Mouse (Mus musculus) megakaryocyte, embryonic 14.5 days (primary cell): ENCODE measurements at regions not wholly inside any gene's neighbourhood (a gene's known extent, or its start where the extent isn't known, plus 50 kb on each side); places are given as distances from the start of the nearest gene placed in this dataset.
"Not testable (repeated sequence)": the region's sequence is repeated elsewhere in the genome, so short reads cannot be mapped to it uniquely, and the experiment has no call there.

ENCODE experiments used
- H3K27me3 ChIP-seq: replicated peaks from 2 replicates; pipeline ENCODE3; 2012; ENCODE audit warnings: inconsistent platforms
- H3K36me3 ChIP-seq: replicated peaks from 2 replicates; pipeline ENCODE3; 2012; ENCODE audit warnings: low read length, inconsistent platforms, mixed read lengths
- H3K4me1 ChIP-seq: 2 replicates; pipeline ENCODE4 v1.6.1; 2012; ENCODE audit warnings: inconsistent platforms
- H3K4me3 ChIP-seq: replicated peaks from 2 replicates; pipeline ENCODE3; 2012; ENCODE audit warnings: moderate library complexity, mild to moderate bottlenecking, inconsistent platforms
- H3K9me3 ChIP-seq: 2 replicates; pipeline ENCODE4 v1.6.1; 2012; ENCODE audit warnings: inconsistent platforms
- FLI1 ChIP-seq: IDR thresholded peaks from 2 replicates; pipeline ENCODE4 v1.6.1; 2012; ENCODE audit warnings: low read length, inconsistent platforms, mixed read lengths
- GATA1 ChIP-seq: IDR thresholded peaks from 3 replicates; pipeline ENCODE4 v1.6.1; 2012; ENCODE audit warnings: mixed read lengths, low read length, inconsistent platforms, borderline replicate concordance

- H3K4me1 ChIP-seq, H3K36me3 ChIP-seq, H3K9me3 ChIP-seq, H3K27me3 ChIP-seq: not testable (repeated sequence)
- H3K4me3 ChIP-seq, result peak overlapping the region; percentile 75
Measured at GRCm38 (mm10) chr17:93067850-93068249, 131.0 kb upstream of the Adcyap1 start.

- no peaks in the 10 kb centered on the region for H3K9me3 ChIP-seq
- no peaks in the 10 kb centered on the region for H3K27me3 ChIP-seq
- no peaks in the 10 kb centered on the region for H3K36me3 ChIP-seq
- 0 out of 2 replicates have a peak, but pooled peaks cover 4% of the 10 kb centered on the region for H3K4me1 ChIP-seq
- TF ChIP-seq FLI1 (no peak), GATA1 (no peak)
- H3K4me3 ChIP-seq, result peak overlapping the region; percentile 81
Measured at GRCm38 (mm10) chr17:93068489-93068888, 130.3 kb upstream of the Adcyap1 start.

- no peaks in the 10 kb centered on the region for H3K4me1 ChIP-seq
- H3K9me3 ChIP-seq, result no peaks in the 10 kb centered on the region
- no peak overlapping the region for H3K4me3 ChIP-seq
- no peaks in the 10 kb centered on the region for H3K36me3 ChIP-seq
- TF ChIP-seq FLI1 (no peak), GATA1 (no peak)
- H3K27me3 ChIP-seq, result no peaks in the 10 kb centered on the region
Measured at GRCm38 (mm10) chr17:93084048-93084447, 114.8 kb upstream of the Adcyap1 start.

GRCm38 (mm10) chr17:93104516-93104915 lies 94.3 kb upstream of the Adcyap1 start:
- Histone ChIP-seq H3K9me3 (no peaks in the 10 kb centered on the region), H3K4me3 (no peak overlapping the region), H3K27me3 (no peaks in the 10 kb centered on the region), H3K4me1 (no peaks in the 10 kb centered on the region), H3K36me3 (no peaks in the 10 kb centered on the region)
- TF ChIP-seq FLI1, result no peak
- TF ChIP-seq GATA1, result no peak

GRCm38 (mm10) chr17:93140003-93140402 lies 58.8 kb upstream of the Adcyap1 start:
- TF ChIP-seq GATA1 (no peak), FLI1 (no peak)
- no peaks in the 10 kb centered on the region for H3K9me3 ChIP-seq
- no peaks in the 10 kb centered on the region for H3K27me3 ChIP-seq
- H3K4me3 ChIP-seq, result no peak overlapping the region
- H3K36me3 ChIP-seq, result no peaks in the 10 kb centered on the region
- H3K4me1 ChIP-seq, result no peaks in the 10 kb centered on the region

GRCm38 (mm10) chr17:93141125-93141524 lies 57.7 kb upstream of the Adcyap1 start:
- H3K36me3 ChIP-seq, result no peaks in the 10 kb centered on the region
- no peaks in the 10 kb centered on the region for H3K4me1 ChIP-seq
- H3K4me3 ChIP-seq, result no peak overlapping the region
- H3K9me3 ChIP-seq, result no peaks in the 10 kb centered on the region
- no peak for TF ChIP-seq GATA1
- TF ChIP-seq FLI1, result no peak
- H3K27me3 ChIP-seq, result no peaks in the 10 kb centered on the region
